Mouse (Mus musculus) heart, adult 2 months (tissue): ENCODE data around the gene Zfp663. TPM values are rescaled to one million over a fixed set of nuclear protein-coding genes. Genes with fewer than 3 reads are reported as not detected.

Source experiments
- DNase-seq, 2 experiments: peaks; one replicate each; pipeline ENCODE4 v3.0.0; 2021
- H3K27ac ChIP-seq: fragments of 200-600 bp; 2 replicates; pipeline ENCODE4 v1.8.1; 2022
- H3K27me3 ChIP-seq: fragments of 200-500 bp; 2 replicates; pipeline ENCODE4 v1.6.1; 2012; ENCODE audit warnings: mild to moderate bottlenecking, low read length, inconsistent platforms, mixed read lengths; ENCODE audit not compliant: control insufficient read depth, insufficient read depth
- H3K36me3 ChIP-seq: fragments of 200-500 bp; 2 replicates; pipeline ENCODE4 v1.6.1; 2012; ENCODE audit warnings: low read length, inconsistent platforms; ENCODE audit not compliant: control insufficient read depth, insufficient read depth
- H3K4me1 ChIP-seq: fragments of 200-500 bp; 2 replicates; pipeline ENCODE4 v1.6.1; 2011; ENCODE audit warnings: low read length; ENCODE audit not compliant: control insufficient read depth, insufficient read depth
- H3K4me3 ChIP-seq: fragments of 200-600 bp; 2 replicates; pipeline ENCODE4 v1.8.1; 2022
- H3K79me2 ChIP-seq: fragments of 200-500 bp; replicated peaks from 2 replicates; pipeline ENCODE4 v1.6.1; 2012; ENCODE audit warnings: mild to moderate bottlenecking, inconsistent platforms, low read length, moderate library complexity, mixed read lengths; ENCODE audit not compliant: control insufficient read depth, insufficient read depth
- H3K9ac ChIP-seq: fragments of 200-500 bp; 2 replicates; pipeline ENCODE4 v1.6.1; 2012; ENCODE audit warnings: low read depth, mild to moderate bottlenecking, control low read depth, inconsistent platforms, low read length, mixed read lengths
- CTCF ChIP-seq: fragments of 200-600 bp; IDR thresholded peaks from 2 replicates; pipeline ENCODE4 v1.8.1; 2022; ENCODE audit warnings: antibody characterized with exemption, mild to moderate bottlenecking, moderate library complexity
- EP300 ChIP-seq: fragments of 200-500 bp; IDR thresholded peaks from 2 replicates; pipeline ENCODE4 v1.6.1; 2011; ENCODE audit warnings: low read depth, low read length, control low read depth; ENCODE audit not compliant: insufficient read depth
- POLR2A ChIP-seq: fragments of 200-500 bp; IDR thresholded peaks from 2 replicates; pipeline ENCODE4 v1.6.1; 2011; ENCODE audit warnings: mild to moderate bottlenecking, low read depth, low read length, control low read depth; ENCODE audit not compliant: insufficient read depth
- WGBS: fragments of 180-500 bp; shearing (Covaris S2); methylation state at CpG from one replicate; pipeline ENCODE4 v1.1.7; 2018; 5-methylcytosine and 5-hydroxymethylcytosine counted together
- intact Hi-C: fragments of 180-260 bp; cut with DNase I; formaldehyde crosslinking; loops from one replicate; pipeline ENCODE4 v1.15.1; 2025
- long read RNA-seq: library from polyadenylated mRNA; stranded (forward); transcript quantifications from one replicate; pipeline ENCODE4 v2.0.0, GENCODE M21; 2021
- polyA plus RNA-seq: library from polyadenylated mRNA; depleted of rRNA; stranded (reverse); fragments of >200 nt; gene quantifications from 2 replicates; pipeline ENCODE4 v1.2.3, GENCODE M21; 2012; rRNA removed
- total RNA-seq, 2 experiments: library from RNA; stranded (reverse); gene quantifications; 2 replicates each; pipeline ENCODE4 v1.2.3; 2021

The Zfp663 gene
- total RNA-seq (not detected), polyA plus RNA-seq (not detected in 2 replicates)
- long read RNA-seq = 0 reads

DNA sequence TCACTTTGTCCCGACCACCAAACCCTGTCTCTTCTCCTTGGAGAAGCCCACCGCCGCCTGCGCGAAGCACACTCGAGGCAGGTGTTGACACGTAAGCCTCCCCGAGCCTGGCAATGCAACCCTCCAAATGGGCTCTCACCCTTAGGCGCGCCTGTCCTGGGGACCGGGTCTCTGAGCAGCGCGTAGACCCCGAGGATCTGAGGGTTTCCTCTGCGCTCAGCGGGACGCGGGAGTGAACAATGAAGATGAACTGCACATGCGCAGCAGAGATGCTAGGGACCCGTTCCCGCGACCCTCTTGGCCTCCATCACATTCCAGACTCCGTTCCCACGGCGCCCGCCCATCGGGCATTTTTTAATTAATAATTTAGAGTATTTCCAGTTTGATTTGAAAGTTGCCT is at the start of gene Zfp663:
Zfp663 (minus strand) TSS at position 234 of the 400 bp plus-strand sequence.
- DNase-seq = no peak
- Histone ChIP-seq H3K4me1 (no peaks in the 10 kb centered on the region), H3K36me3 (no peaks in the 10 kb centered on the region), H3K4me3 (no peak within 1 kb of the TSS), H3K9ac (no peak within 1 kb of the TSS), H3K79me2 (no peaks in the 10 kb centered on the region), H3K27me3 (peaks cover 2% of the 10 kb centered on the region; the same call in 1 of the 2 replicates), H3K27ac (no peak within 1 kb of the TSS)
- TF ChIP-seq POLR2A = no peak
- TF ChIP-seq EP300 = no peak
- TF ChIP-seq CTCF = no peak
- intact Hi-C loops = no loop called here
- WGBS = 3% methylated on average over 27 of the region's 27 CpGs

DNA sequence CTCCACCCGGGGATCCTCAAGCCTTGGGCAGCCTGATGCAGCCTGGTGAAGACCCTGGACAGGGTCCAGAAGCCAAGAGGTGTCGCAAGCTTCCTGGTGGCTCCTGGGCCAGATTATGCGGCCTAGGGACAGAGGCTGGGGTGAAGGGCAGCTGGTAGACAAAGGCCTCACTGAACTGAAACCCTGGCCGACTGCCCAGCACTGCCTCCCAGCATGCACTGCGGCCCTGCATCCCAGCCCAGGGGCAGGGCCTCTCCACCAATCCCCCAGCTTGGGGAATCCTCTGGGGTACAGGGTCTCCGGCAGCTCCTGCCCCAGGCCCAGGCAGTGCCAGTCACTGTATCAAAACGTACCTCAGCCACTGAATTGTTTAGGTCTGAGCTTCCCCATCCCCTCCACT is 48.8 kb upstream of the Zfp663 start:
- intact Hi-C loops = no loop called here

DNA sequence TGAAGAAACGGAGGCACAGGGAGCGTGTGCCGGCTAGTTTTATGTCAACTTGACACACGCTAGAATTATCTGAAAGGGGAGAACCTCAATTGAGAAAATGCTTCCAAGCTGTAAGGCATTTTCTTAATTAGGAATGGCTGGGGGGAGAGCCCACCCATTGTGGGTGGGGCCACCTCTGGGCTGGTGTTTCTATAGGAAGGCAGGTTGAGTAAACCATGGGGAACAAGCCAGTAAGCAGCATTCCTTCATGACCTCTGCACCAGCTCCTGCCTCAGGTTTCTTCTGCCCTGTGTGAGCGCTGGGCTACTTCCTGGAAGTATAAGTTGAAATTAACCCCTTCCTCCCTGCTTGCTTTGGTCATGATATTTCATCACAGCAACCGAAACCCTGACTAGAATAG is 47.3 kb upstream of the Zfp663 start:
- H3K4me3 ChIP-seq = no peak overlapping the region
- no peak for TF ChIP-seq EP300
- no peak for TF ChIP-seq CTCF
- no peak for TF ChIP-seq POLR2A
- H3K79me2 ChIP-seq = no peaks in the 10 kb centered on the region
- DNase-seq = no peak
- no peak overlapping the region for H3K27ac ChIP-seq
- intact Hi-C loops = no loop called here
- H3K36me3 ChIP-seq = no peaks in the 10 kb centered on the region
- no peaks in the 10 kb centered on the region for H3K4me1 ChIP-seq
- H3K27me3 ChIP-seq = no peaks in the 10 kb centered on the region
- no peak overlapping the region for H3K9ac ChIP-seq
- 82% methylated on average over 6 of the region's 6 CpGs for WGBS

More for the DNA sequence above, 48.8 kb upstream of the Zfp663 start:
- Histone ChIP-seq H3K9ac (no peak overlapping the region), H3K27ac (no peak overlapping the region), H3K27me3 (no peaks in the 10 kb centered on the region), H3K4me3 (no peak overlapping the region), H3K36me3 (no peaks in the 10 kb centered on the region), H3K4me1 (no peaks in the 10 kb centered on the region), H3K79me2 (no peaks in the 10 kb centered on the region)
- no peak for DNase-seq
- 43% methylated on average over 7 of the region's 7 CpGs for WGBS
- TF ChIP-seq POLR2A (no peak), CTCF (no peak), EP300 (no peak)

DNA sequence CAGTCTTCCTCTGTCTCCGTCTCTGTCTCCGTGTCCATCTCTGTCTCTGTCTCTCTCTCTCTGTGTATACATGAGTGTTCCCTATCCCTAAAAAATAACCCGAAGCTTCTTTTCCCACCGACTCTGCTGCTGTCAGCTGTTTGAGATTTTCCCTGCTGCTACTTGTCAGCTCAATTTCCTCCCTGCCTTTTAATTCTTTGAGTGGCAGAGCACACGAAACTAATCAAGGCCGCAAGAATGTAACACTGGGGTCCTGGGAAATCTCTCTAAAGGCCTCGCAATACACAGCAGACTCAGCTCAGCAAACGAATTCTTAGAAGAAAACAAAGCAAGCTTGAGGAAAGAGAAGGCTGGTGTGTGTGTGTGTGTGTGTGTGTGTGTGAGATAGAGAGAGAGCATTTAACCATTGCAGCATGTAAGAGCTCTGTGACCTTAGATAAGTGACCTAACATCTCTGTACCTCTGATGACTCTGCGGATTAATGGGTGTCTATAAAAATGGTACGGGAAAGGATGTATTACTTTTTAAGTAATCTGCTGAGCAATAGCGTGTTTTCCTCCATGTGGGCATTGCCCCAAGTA is 46.7 kb upstream of the Zfp663 start:
- Histone ChIP-seq H3K9ac (no peak overlapping the region), H3K4me3 (no peak overlapping the region), H3K79me2 (no peaks in the 10 kb centered on the region), H3K4me1 (no peaks in the 10 kb centered on the region), H3K27ac (no peak overlapping the region), H3K36me3 (no peaks in the 10 kb centered on the region), H3K27me3 (no peaks in the 10 kb centered on the region)
- intact Hi-C loops = no loop called here
- TF ChIP-seq EP300 (no peak), POLR2A (no peak), CTCF (no peak)
- WGBS = 55% methylated on average over 11 of the region's 11 CpGs
- DNase-seq = no peak

DNA sequence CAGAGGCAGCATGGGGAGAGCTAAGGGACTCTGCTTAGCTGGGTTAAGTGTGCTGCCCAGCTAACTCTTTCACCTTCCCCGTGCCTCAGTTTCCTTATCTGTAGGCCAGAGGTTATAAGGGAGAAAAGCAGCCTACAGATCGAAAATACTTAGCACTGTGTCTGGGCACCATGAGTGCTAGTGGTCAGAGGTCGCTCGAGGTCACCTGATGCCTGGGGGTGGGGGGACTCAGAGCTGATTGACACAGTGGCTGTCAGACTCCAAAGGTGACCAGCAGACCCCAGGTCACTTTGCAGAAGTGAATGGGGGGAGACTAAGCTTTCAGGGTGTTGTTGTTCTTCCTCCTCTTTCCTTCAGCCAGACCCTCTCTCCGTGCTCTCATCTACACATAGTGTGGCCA is 45.8 kb upstream of the Zfp663 start:
- Histone ChIP-seq H3K27me3 (no peaks in the 10 kb centered on the region), H3K27ac (no peak overlapping the region), H3K9ac (no peak overlapping the region), H3K79me2 (no peaks in the 10 kb centered on the region), H3K4me1 (no peaks in the 10 kb centered on the region), H3K4me3 (no peak overlapping the region), H3K36me3 (no peaks in the 10 kb centered on the region)
- no peak for DNase-seq
- intact Hi-C loops = no loop called here
- TF ChIP-seq CTCF = no peak
- no peak for TF ChIP-seq EP300
- no peak for TF ChIP-seq POLR2A
- 69% methylated on average over 5 of the region's 5 CpGs for WGBS

DNA sequence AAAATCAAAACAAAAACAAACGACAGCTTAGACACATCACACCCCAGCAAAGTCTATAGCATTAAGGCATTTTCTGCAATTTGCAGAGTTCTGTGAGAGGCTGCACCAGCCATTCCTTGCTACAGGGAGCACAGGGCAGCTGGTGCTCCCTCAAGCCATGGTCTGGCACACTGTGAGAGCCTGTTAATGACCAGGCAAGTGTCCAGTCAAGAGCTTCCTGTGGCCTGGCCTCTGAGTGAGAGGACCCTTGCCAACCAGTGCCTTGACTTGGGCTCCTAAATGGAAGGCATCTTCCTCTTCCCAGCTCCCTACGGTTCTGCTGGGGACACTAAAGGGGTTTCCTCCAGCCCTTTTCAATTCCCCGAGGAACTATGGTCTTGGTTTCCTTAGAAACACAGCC is 45.4 kb upstream of the Zfp663 start:
- no peak for DNase-seq
- no peaks in the 10 kb centered on the region for H3K36me3 ChIP-seq
- no peaks in the 10 kb centered on the region for H3K27me3 ChIP-seq
- intact Hi-C loops = no loop called here
- TF ChIP-seq CTCF (no peak), POLR2A (no peak), EP300 (no peak)
- no peak overlapping the region for H3K9ac ChIP-seq
- H3K4me1 ChIP-seq = no peaks in the 10 kb centered on the region
- no peaks in the 10 kb centered on the region for H3K79me2 ChIP-seq
- no peak overlapping the region for H3K27ac ChIP-seq
- no peak overlapping the region for H3K4me3 ChIP-seq
- 36% methylated on average over 3 of the region's 3 CpGs for WGBS
